Mouse (Mus musculus) hindbrain, embryonic 11.5 days (tissue): ENCODE data around the gene Htr6. TPM values are rescaled to one million over a fixed set of nuclear protein-coding genes. Genes with fewer than 3 reads are reported as not detected.

Source experiments
- ATAC-seq: fragments of 200-750 bp; cut with Nextera tagmentation; 2 replicates; pipeline ENCODE4 v1.8.0; 2017; ENCODE audit warnings: mild to moderate bottlenecking, moderate TSS enrichment, moderate library complexity; ENCODE audit not compliant: low FRiP score
- DNase-seq: peaks from one replicate; pipeline ENCODE4 v3.0.0-alpha.2; 2015; ENCODE audit warnings: low spot score
- H3K27ac ChIP-seq: fragments of 300-500 bp; sonication (generic); 2 replicates; pipeline ENCODE4 v1.5.1; 2014; ENCODE audit warnings: mild to moderate bottlenecking, low read depth, low read length
- H3K27me3 ChIP-seq: fragments of 300-500 bp; sonication (generic); 2 replicates; pipeline ENCODE4 v1.6.1; 2014; ENCODE audit warnings: mild to moderate bottlenecking, low read length, moderate library complexity, mixed read lengths; ENCODE audit not compliant: control insufficient read depth, insufficient read depth
- H3K36me3 ChIP-seq: fragments of 300-500 bp; sonication (generic); 2 replicates; pipeline ENCODE4 v1.6.1; 2014; ENCODE audit warnings: mild to moderate bottlenecking, low read length, moderate library complexity, mixed read lengths; ENCODE audit not compliant: control insufficient read depth, insufficient read depth
- H3K4me1 ChIP-seq: fragments of 300-500 bp; sonication (generic); replicated peaks from 2 replicates; pipeline ENCODE4 v1.6.1; 2014; ENCODE audit warnings: low read length, mixed read lengths; ENCODE audit not compliant: control insufficient read depth, insufficient read depth
- H3K4me2 ChIP-seq: fragments of 300-500 bp; sonication (generic); replicated peaks from 2 replicates; pipeline ENCODE4 v1.6.1; 2014; ENCODE audit warnings: mild to moderate bottlenecking, low read depth, low read length
- H3K4me3 ChIP-seq: fragments of 300-500 bp; sonication (generic); 2 replicates; pipeline ENCODE4 v1.5.1; 2014; ENCODE audit warnings: low read depth, low read length
- H3K9ac ChIP-seq: fragments of 300-500 bp; sonication (generic); 2 replicates; pipeline ENCODE4 v1.6.1; 2014; ENCODE audit warnings: low read depth, low read length
- H3K9me3 ChIP-seq: fragments of 300-500 bp; sonication (generic); 2 replicates; pipeline ENCODE4 v1.6.1; 2016; ENCODE audit warnings: low read length; ENCODE audit not compliant: control insufficient read depth
- WGBS: fragments of 180-500 bp; shearing (Covaris S2); extraction: QIAGEN DNeasy Blood & Tissue Kit; methylation state at CpG from one replicate; pipeline ENCODE4 v1.1.7; 2014; 5-methylcytosine and 5-hydroxymethylcytosine counted together
- polyA plus RNA-seq: library from polyadenylated mRNA; unstranded; fragments of >200 nt; fragmentation: Nextera tagmentation; extraction: Ambion mirVana; gene quantifications from 2 replicates; pipeline ENCODE4 v1.2.1, GENCODE M21; 2014

Htr6 gene
- polyA plus RNA-seq, 1 experiment from 2014 or later, result not detected

DNA sequence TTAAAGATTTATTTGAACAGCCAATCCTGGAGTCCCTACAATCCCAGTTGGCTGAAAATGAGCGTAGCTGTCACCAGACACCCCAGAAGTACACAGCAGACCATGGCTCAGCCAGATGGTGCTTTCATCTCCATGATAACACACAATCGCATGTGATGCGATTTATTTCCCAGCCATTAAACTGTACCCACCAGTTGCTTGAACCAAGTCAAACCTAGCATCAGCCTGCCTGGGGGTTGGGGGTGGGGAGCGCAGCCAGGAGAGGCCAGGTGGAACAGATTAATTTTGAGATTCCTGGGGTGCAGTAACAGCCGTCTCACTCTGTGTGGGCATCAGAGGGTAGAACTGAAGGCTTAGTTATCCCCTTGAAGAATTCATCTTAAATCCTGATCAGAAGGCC is 29.0 kb downstream of the Htr6 start:
- no peak overlapping the region for H3K4me2 ChIP-seq
- no peaks in the 10 kb centered on the region for H3K4me1 ChIP-seq
- no peaks in the 10 kb centered on the region for H3K9me3 ChIP-seq
- no peak overlapping the region for H3K9ac ChIP-seq
- H3K27me3 ChIP-seq, result no peaks in the 10 kb centered on the region
- H3K4me3 ChIP-seq, result no peak overlapping the region
- no peaks in the 10 kb centered on the region for H3K36me3 ChIP-seq
- no peak for DNase-seq
- ATAC-seq, result no peak
- WGBS, result 80% methylated on average over 5 of the region's 5 CpGs
- H3K27ac ChIP-seq, result no peak overlapping the region

DNA sequence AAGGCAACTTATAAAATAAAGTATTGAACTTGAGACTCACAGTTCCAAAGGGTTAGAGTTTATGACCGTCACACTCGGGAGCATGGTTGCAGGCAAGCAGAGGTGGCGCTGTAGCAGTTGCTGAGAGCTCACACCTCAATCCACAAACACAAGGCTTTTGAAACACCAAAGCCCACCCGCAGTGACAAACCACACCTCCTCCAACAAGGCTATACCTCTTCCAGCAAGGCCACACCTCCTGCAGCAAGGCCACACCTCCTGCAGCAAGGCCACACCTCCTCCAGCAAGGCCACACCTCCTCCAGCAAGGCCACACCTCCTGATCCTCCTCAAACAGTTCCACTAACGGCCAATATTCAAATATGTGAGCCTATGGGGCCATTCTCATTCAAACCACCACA is 30.8 kb downstream of the Htr6 start:
- Histone ChIP-seq H3K4me3 (no peak overlapping the region), H3K9me3 (no peaks in the 10 kb centered on the region), H3K27ac (no peak overlapping the region), H3K4me1 (no peaks in the 10 kb centered on the region), H3K4me2 (no peak overlapping the region), H3K27me3 (no peaks in the 10 kb centered on the region), H3K36me3 (no peaks in the 10 kb centered on the region), H3K9ac (no peak overlapping the region)
- ATAC-seq, result no peak
- DNase-seq, result no peak
- WGBS, result 88% methylated on average over 5 of the region's 5 CpGs

DNA sequence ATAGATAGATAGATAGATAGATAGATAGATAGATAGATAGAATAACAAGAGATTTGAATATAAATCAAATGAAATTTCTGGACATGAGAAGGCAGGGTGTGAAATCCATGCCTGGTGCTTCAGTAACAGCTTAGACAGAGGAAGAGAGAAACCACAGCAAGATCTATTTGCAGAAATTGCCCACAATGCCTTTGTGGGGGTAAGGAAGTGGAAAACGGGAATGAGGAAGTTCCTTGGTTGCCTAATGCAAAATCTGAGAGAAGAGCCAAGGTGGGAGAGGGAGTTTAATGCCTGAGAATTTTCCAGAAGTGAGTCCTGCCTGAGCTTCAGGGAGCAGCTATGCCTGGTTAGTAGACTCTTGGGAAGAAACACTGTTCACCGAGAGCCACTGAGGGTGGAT is 31.8 kb downstream of the Htr6 start:
- ATAC-seq (no peak), DNase-seq (no peak)
- 95% methylated on average over 2 of the region's 2 CpGs for WGBS
- H3K4me1 ChIP-seq, result no peaks in the 10 kb centered on the region
- no peak overlapping the region for H3K4me2 ChIP-seq
- H3K27me3 ChIP-seq, result no peaks in the 10 kb centered on the region
- H3K9ac ChIP-seq, result no peak overlapping the region
- no peak overlapping the region for H3K4me3 ChIP-seq
- no peaks in the 10 kb centered on the region for H3K9me3 ChIP-seq
- no peak overlapping the region for H3K27ac ChIP-seq
- no peaks in the 10 kb centered on the region for H3K36me3 ChIP-seq

DNA sequence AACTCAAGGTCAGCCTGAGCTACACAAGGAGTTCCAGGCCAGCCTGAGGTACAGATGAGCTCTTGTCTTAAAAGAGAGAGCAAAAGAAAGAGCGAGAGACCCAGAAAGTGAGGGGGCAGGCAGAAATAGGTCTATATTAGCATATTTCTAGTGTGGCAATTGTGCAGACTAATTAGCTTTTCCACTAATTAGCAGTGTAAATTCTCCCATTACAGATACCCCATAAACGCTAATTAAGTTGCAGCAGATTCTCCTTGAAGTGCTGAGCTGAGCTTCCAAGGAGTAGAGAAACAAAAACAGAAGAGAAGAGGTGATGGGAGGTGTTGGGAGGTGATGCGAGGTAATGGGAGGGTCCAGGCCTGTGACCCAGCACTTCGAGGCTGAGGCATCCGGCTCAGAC is 32.8 kb downstream of the Htr6 start:
- 83% methylated on average over 5 of the region's 5 CpGs for whole genome bisulfite sequencing
- H3K4me1 ChIP-seq, result no peaks in the 10 kb centered on the region

GRCm38 (mm10) chr4:139040084-139040839 is 35.1 kb downstream of the Htr6 start:
- Histone ChIP-seq H3K27ac (peak overlapping the region; percentile 21; the same call in 1 of the 2 replicates), H3K9ac (no peak overlapping the region), H3K27me3 (no peaks in the 10 kb centered on the region), H3K4me3 (no peak overlapping the region), H3K4me2 (no peak overlapping the region), H3K4me1 (no peaks in the 10 kb centered on the region), H3K36me3 (no peaks in the 10 kb centered on the region), H3K9me3 (no peaks in the 10 kb centered on the region)
- DNase-seq (peak; percentile 31), ATAC-seq (no peak; the same call in 1 of the 2 replicates)
- 4% methylated on average over 10 of the region's 10 CpGs for WGBS

More for the DNA sequence above, 32.8 kb downstream of the Htr6 start:
- H3K27ac ChIP-seq, result no peak overlapping the region
- no peak overlapping the region for H3K9ac ChIP-seq
- no peaks in the 10 kb centered on the region for H3K36me3 ChIP-seq
- H3K4me3 ChIP-seq, result no peak overlapping the region
- ATAC-seq (no peak), DNase-seq (no peak)
- H3K27me3 ChIP-seq, result no peaks in the 10 kb centered on the region
- H3K4me2 ChIP-seq, result no peak overlapping the region
- no peaks in the 10 kb centered on the region for H3K9me3 ChIP-seq

DNA sequence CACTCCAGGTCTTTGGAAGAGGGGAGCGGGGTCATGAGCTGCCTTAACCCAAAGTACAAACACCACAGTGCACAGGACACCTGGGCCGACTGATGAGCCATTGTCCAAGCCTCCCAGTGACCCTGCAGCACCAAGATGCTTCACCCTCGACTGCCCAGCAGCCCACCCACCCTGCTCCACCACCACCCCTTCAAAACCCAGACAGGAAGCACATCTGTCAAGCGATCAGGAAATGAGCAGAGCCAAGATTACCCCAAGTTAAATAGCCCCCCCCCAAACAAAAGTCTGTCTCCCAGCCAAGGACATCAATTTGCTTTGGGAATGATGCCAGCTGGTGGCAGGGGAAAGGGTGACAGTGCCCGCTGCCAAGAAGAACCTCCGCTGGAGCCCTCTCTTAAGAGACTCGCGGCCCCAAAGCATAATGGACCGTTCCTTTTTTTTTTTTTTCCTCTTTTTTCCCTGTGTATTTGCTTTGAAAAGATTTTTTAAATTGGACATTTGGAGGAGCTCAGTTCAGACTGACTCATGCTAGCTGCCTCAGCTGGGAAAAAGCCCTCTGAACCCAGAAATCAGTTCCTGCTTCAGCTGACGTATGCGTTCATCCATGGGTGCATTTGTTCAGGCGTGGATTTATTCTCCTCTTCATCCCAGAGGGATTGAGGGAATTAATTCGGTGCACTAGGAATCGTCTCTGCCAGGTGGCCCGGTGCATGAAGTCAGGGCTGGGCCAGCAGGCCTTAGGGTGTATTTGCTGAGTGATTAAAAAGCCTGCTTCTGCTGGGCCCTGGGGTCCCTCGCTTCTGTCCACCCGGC is 37.4 kb downstream of the Htr6 start:
- no peaks in the 10 kb centered on the region for H3K27me3 ChIP-seq
- H3K9me3 ChIP-seq, result no peaks in the 10 kb centered on the region
- DNase-seq (no peak), ATAC-seq (no peak)
- no peak overlapping the region for H3K9ac ChIP-seq
- no peaks in the 10 kb centered on the region for H3K4me1 ChIP-seq
- H3K36me3 ChIP-seq, result no peaks in the 10 kb centered on the region
- no peak overlapping the region for H3K27ac ChIP-seq
- WGBS, result 74% methylated on average over 16 of the region's 17 CpGs
- no peak overlapping the region for H3K4me2 ChIP-seq
- no peak overlapping the region for H3K4me3 ChIP-seq

DNA sequence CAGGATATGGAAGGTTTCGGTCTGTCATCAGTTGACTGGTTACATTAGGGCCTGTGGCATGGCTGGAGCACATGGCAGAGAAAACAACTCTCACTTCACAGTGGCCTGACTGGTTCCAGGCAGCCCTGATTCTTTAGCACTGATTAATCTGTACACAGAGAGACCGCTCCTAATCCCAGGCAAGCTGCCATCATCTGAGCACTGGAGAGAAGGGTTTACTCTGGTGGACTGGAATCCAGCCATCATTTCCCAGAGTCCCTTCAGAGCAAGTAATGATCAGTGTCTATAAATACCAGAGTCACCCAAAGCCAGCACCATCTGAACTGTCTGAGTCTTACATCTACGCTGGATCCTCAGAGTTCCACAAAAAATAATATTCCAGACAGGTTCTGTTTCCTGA is 39.6 kb downstream of the Htr6 start:
- no peak overlapping the region for H3K9ac ChIP-seq
- H3K27me3 ChIP-seq, result no peaks in the 10 kb centered on the region
- no peak overlapping the region for H3K27ac ChIP-seq
- H3K4me3 ChIP-seq, result no peak overlapping the region
- WGBS, result 93% methylated on average over 3 of the region's 3 CpGs
- no peaks in the 10 kb centered on the region for H3K9me3 ChIP-seq
- no peak for ATAC-seq
- H3K36me3 ChIP-seq, result no peaks in the 10 kb centered on the region
- no peak overlapping the region for H3K4me2 ChIP-seq
- no peak for DNase-seq
- H3K4me1 ChIP-seq, result no peaks in the 10 kb centered on the region

- DNase-seq, result no peak
- WGBS, result 94% methylated on average over 3 of the region's 3 CpGs
- Histone ChIP-seq H3K9ac (no peak overlapping the region), H3K4me1 (no peaks in the 10 kb centered on the region), H3K4me3 (no peak overlapping the region), H3K27me3 (no peaks in the 10 kb centered on the region), H3K27ac (no peak overlapping the region), H3K9me3 (no peaks in the 10 kb centered on the region), H3K4me2 (no peak overlapping the region), H3K36me3 (no peaks in the 10 kb centered on the region)
- no peak for ATAC-seq
Measured at GRCm38 (mm10) chr4:139034942-139035341, 40.4 kb downstream of the Htr6 start.

- H3K4me3 ChIP-seq, result no peak overlapping the region
- DNase-seq, result no peak
- no peaks in the 10 kb centered on the region for H3K4me1 ChIP-seq
- 67% methylated on average over 4 of the region's 4 CpGs for WGBS
- H3K27ac ChIP-seq, result no peak overlapping the region
- H3K9ac ChIP-seq, result no peak overlapping the region
- no peaks in the 10 kb centered on the region for H3K36me3 ChIP-seq
- ATAC-seq, result no peak
- no peaks in the 10 kb centered on the region for H3K27me3 ChIP-seq
- H3K4me2 ChIP-seq, result no peak overlapping the region
- H3K9me3 ChIP-seq, result no peaks in the 10 kb centered on the region
Measured at GRCm38 (mm10) chr4:139034540-139034939, 40.8 kb downstream of the Htr6 start.
